Mouse (Mus musculus) heart, adult 9 months (tissue): ENCODE measurements around the gene Kdm2a.
"Not testable (repeated sequence)": the region's sequence is repeated elsewhere in the genome, so short reads cannot be mapped to it uniquely, and the experiment has no call there.

Experiments used
- DNase-seq, 2 experiments: peaks; one replicate each; pipeline ENCODE4 v3.0.0; 2022; ENCODE audit warnings: low spot score in 2 of 2

Kdm2a gene

DNA sequence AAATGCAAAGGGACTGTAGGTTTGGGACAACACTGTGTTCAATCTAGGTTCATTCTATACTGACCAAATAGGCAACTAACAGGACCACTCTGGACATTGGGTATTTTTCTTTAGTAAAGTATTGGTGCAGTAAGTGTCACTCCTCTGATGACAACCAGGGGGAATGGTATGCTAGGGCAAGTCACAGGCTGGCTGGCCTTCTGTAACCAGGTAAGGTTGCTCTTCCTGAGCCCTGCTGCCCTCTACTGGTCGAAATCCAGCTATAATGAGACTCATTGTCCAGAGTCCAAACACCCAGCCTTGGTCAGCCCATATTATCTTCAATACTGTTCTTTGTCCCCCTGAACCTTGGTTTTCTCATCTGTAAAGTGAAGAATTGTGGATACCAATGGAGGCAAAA lies 19.1 kb upstream of the Kdm2a start:
- DNase-seq: peak; percentile 51 to 66

DNA sequence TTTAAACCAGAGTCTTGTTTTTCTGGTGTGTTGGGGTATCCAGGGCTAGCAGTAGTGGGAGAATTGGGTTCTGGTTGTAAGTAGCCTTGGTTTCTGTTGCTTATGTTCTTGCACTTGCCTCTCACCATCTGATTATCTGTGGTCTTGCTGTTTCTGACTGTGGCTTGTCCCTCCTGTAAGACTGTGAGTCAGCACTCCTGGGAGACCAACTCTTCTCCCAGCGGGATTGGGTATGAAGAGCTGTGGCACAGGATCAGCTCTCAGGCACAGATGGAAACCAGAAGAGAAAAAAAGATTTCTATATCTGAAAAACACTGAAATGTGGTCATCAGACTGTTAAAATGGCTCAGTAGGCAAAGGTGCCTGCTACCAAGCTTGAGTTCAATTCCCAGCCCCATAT lies 16.5 kb upstream of the Kdm2a start:
- DNase-seq: no peak

DNA sequence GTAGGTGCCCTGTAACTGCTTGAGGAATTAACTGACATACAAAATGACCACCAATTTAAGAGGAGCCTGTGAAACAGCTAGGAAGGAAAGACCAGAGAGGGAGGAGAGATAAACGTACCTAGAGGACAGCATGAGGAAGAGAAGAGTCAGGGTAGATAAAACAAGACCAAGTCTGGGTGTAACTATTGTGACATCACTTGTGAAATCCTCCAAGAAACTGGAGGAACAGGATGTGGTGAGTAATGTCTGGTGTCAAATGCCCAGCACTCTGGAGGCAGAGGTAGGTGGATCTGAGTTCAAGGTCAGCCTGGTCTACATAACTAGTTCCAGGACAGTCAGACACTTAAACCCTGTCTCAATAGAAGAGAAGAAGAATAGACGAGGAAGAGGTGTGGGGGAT lies 11.0 kb upstream of the Kdm2a start:
- no peak for DNase-seq

DNA sequence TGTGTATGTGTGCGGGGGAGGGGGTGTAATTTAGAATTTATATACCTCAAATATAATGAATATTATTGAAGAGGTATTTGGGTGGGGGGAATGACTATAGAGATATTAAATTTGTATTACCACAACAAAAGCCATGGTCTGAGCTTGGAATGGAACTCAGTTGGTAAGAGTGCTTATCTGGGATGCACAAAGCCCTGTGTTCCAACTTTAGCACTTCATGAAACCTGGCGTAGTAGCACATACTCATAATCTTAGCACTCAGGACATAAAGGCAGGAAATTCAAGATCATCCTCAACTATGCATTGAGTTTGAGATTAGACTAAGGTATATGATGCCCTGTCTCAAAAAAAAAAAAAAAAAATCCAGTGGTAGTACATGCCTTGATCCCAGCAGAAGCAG lies 6.8 kb upstream of the Kdm2a start:
- no peak for DNase-seq

DNA sequence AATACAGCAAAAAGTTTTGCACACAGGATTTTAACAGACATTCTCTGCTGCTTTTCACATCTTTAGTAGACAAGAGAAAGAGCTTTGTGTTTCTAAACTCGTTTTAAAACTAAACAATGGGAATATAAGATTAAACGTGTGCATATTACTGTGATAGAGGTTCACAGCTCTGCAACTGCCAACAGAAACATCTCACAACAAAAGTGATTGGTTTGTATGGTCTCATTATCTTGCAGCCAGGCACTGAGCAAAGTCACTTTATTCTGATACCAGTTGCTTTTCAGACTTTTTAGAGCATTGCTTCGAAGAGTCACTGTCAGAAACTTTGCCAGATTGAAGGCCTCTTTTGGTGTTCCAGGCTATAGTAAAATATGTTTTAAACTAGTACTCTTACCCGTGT lies 874 bp upstream of the Kdm2a start:
- no peak for DNase-seq

DNA sequence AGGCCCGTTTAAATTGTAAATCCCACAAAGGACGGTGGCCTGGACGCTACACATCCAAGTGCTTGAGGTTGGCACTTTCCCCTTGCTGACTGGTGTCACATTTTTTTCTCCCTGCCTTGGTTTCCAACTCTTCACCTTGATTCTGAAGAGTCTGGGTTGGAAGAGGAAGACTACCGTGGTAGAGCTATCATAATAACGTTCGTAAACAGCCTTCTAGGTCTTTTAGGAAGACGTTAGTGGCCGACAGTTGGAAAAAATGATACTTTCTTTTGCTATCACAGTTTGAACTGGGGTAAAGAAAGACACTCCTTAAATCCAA lies 504 bp upstream of the Kdm2a start:
- DNase-seq: no peak

DNA sequence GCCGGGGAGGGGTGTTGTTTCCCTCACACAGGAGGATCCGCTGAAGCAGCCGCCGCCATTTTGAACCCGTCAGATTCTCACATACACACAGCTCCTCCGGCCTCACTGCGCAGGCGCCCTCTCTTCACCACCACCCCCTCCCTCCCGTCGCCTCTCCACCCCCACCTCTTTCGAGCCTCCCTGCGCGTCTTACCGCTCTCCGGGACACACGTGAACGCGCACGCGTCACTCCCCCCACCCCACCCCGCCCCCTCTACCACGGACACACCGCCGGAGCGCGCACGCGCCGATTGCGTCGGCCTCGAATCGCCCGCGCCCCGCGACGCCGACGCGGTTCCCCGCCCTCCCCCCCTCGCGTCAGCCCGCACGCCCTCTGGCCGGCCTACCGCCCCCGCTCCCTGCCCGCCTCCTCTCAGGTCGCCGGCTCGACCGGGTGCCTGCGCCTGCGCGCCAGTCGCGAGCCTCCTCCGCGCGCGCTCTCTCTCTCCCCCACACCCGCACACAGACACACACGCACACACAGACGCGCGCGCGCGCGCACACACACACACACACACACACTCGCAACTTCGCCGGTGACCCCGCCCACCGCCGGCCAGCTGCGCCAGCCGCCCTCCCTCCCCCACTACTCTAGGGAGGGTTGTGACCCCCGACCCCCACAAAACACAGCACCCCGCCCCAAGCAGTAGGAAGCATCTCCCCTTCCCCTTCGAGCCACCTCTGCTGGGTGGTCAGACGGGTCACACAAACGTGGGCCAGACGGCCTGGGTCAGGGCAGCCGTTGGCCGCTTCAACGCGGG lies 887 bp downstream of the Kdm2a start:
- DNase-seq: peak; percentile 94 to 95

DNA sequence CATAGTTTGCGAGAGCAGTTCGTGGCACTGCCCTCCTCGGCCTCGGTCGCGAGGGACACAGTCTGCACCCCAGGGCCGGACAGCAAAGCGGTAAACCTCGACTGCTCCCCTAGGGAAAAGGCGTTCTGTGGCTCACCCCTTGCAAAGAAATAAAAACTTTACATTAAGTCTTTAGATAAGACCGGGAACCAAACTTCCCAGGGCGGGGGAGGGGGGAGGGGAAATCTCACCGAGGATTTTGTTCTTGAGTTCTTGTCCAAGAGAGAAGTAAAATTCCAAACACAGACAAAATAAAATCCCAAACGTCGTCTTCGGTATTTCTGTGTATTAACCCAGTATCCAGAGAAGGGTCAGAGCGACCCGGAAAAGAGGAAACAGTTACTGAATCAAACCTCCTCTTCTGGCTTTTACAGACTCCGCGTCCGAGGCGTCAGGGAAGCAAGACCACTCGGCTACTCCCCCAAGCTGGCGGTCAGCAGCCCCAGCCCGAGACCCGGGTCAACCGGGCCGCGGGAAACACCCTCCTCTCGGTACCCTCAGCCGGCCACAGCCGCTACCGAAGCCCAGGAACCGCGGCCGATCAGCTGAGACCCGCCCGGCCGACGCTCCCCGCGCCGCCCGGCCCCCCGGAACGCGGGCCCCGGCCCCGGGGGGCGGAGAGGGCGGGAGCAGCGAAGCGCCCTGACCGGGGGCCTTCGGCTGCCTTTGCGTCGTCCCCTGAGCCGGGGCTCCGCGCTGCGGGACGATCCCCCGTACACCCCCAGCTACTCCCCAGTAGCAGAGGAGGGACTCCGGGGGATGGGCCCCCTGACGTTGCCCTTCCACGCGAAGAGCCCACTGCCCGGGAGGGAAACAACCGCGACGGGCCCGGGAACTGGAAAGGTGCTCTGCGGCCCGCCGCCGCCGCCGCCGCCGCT lies 1.7 kb downstream of the Kdm2a start:
- peak in 1 of 2 experiments; percentile 29 for DNase-seq

DNA sequence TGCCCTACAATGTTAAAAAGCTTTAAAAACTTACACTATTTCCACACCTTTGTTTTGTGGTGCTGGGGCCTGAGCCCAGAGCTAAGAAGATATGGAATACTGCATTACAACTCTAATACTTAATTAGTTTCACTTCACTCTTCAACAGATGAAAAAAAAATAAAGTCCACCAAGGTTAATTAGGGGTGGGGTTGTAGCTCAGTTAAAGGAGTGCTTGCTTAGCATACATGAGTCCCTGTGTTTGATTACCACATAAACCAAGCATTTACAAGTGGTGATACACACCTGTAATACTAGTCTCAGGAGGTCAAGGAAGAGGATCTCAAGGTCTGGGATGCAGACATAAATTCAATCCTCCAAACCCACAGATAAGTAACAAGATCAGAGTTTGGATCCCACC lies 10.8 kb downstream of the Kdm2a start:
- no peak for DNase-seq

DNA sequence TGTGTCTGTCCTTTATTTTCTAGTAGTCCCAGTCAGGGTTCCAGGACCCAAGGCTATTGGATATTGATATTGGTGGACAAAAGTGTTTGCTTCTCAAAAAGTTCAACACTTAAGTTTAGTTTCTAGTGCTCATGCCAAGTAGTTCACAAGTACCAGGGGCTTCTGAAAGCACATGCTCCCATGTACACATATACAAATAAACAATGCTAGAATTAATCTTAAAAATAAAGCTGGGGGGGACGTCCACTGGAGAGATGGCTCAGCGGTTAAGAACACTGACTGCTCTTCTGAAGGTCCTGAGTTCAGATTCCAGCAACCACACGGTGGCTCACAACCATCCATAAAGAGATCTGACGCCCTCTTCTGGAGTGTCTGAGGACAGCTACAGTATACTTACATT lies 13.1 kb downstream of the Kdm2a start:
- DNase-seq: no peak

DNA sequence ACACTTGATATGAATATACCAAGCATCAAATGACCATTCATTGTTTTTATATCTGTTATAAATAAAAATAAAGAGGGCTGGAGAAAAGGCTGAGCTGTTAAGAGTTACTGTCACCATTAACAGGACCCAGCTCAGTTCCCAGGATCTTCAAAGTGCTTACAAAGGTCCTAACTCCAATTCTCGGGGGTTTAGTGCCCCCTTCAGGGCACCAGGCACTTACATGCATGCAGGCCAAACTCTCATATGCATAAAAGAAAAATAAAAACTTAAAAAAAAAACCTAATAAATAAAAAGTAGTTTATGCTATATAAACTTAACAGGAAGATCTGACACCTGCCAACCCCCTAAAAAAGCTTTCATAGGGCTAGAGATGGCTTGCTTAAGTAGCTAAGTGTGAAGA lies 13.8 kb downstream of the Kdm2a start:
- DNase-seq: no peak

DNA sequence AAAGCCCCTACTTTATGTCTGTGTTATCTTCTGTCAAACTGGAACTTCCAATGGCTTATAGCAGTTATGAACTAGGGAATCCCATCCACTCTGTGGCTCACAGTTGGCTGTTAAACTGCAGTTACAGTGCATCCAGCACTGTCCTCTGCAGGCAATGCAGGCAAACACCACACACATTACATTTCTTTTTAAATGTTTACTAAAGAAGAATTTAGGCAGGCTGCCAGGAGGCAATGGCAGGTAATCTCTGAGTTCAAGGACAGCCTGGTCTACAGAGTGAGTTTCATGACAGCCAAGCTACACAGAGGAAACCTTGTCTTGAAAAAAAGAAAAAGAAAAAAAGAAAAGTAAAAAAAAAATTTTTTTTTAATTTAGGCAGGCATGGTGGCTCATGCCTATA lies 14.8 kb downstream of the Kdm2a start:
- no peak for DNase-seq

DNA sequence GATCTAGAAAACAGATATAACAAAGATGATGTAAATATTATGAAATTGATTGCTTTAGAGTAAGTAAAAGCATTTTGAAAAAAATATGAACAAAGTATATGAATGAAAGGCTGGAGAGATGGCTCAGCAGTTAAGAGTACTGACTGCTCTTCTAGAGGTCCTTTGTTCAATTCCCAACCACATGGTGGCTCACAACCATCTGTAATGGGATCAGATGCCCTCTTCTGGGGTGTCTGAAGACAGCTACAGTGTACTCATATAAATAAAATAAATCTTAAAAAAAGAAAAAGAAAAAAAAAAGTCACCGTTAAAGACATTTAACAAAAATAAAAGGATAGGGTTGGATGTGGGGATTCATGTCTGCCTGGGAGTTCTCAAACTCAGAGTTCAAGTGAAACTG lies 15.8 kb downstream of the Kdm2a start:
- not testable (repeated sequence) for DNase-seq

DNA sequence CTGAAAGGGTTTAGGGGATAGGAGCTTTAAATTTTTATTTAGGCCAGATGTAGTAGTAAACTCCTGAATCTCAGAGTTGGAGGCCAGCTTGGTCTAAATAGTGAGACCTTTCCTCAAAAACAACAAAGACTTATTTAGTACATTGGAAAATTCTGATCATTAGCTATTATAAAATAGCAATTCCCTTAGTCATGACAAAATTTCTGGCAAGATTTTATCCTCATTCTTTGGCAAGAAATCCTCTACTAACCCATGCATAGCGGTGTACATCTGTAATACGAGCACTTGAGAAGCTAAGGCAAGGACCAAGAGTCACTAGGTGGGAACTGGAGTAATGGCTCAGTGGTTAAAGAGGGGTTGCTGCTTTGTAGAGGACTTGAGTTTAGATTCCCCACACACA lies 27.4 kb downstream of the Kdm2a start:
- DNase-seq: no peak

DNA sequence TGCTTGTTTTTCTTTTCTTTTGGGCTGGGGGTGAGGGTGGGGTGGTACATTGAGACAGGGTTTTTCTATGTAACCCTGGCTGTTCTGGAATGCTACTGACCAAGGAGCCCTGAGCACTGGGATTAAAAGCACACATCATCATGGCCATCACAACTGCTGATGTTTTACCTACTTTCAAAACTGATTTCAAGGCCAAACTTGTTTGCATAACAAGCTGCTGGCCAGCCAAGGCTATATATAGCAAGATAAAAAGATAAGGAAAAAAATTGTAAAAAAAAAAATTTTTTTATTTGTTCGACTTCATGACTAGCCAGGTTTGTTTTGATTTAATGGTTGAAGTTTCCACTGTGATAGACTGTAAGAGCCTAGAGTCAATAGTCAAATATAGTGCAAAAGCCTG lies 27.8 kb downstream of the Kdm2a start:
- DNase-seq: no peak

DNA sequence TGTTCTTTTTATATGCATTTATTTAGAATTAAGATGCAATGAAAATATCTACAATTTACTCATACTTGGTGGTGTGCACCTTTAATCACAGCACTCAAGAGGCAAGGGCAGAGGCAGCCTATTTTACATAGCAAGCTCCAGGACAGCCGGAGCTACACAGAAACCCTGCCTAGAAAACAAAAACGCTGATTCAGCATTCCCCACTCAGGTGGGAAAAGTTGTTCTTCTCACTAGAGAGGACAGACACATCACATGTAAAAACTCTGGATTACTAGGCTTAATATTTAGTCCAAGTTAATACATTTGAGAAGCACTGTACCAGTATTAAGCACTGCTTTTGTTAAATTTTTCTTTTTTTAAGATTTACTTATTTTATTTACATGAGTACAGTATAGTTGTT lies 48.6 kb downstream of the Kdm2a start:
- DNase-seq: no peak

DNA sequence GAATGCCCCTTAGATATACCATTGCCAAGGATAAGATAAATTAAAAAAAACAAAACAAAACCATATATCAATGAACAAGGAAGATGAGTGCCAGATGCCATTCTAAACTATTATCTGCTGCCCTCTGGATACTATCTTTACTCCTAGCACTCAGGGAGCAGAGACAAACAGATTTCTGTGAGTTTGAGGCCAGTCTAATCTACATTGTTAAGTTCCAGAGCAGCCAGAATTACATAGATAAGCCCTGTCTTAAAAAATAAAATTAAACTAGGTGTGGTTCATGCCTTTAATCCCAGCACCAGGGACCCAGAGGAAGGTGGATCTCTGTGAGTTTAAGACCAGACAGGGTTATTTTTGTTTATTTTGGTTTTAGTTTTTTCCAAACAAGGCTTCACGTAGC lies 51.6 kb downstream of the Kdm2a start:
- no peak for DNase-seq

DNA sequence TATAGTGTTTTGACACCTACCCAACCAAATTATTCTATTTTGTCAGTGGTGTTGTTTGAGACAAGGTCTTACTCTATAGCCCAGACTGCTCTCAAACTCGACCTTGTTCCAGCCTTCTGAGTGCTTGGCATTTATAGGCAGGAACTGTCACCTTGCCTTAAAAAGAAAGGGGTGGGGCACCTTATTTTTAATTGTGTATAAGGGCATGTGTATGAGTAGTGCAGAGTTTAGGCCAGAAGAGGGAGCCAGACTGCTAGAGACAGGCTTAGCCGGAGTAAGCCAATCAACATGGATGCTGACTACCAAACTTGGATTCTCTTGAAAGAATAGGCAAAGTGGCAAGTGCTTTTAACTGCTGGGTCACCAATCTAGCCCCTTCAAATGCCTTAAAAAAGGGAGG lies 59.9 kb downstream of the Kdm2a start:
- DNase-seq: peak; percentile 65 to 74

DNA sequence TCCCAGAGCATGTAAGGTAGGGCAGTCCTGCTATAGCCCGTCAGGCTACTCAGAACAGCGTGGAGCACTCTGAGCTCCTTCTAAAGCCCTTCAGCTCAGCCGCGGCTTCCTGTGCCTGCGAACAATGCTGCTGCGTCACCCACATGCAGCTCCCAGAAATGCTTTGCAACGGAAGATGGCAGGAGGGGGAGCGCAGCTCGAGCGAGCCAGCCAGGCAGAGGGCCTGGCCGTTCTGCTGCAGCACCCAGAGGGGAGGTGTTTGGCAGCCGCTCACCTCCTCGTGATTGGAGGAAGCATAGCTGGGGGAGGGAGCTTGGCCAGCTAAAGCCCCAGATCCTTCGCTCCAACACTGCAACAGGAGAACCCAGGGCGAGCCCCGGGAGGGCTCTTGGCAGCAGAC lies 64.3 kb downstream of the Kdm2a start:
- DNase-seq: peak; percentile 97 to 99

DNA sequence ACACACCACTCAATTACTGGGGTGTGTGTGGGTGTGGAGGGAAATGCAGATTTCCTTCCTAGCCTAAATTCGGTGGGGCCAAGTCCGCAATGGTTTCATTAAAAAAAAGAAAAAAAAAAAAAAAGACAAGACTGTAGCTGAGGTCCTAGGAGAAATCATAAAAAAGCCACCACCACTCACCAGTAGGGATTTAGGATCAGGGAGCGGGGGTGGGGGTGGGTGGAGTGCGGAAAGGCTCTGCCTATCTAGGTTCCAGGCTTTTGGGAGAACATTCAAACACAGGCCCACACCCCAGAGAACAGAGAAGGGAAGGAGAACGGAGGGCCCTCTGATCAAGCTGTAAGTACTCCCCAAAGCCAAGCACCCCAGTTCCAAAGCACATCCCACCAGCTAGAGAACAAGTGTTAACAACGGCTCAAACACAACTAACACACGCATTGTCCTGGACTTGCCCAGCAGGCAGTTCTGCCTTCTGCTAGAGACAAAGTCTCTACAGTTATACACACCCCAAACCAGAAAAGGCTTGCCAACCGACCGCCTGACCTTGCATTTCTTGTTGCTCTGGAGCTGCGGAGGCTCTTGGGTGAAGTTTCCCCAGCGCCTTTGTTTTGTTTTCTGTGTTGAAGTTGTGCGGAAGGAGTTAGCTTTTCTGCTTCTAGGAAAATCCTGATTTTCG lies 64.8 kb downstream of the Kdm2a start:
- peak in 1 of 2 experiments; percentile 32 for DNase-seq

DNA sequence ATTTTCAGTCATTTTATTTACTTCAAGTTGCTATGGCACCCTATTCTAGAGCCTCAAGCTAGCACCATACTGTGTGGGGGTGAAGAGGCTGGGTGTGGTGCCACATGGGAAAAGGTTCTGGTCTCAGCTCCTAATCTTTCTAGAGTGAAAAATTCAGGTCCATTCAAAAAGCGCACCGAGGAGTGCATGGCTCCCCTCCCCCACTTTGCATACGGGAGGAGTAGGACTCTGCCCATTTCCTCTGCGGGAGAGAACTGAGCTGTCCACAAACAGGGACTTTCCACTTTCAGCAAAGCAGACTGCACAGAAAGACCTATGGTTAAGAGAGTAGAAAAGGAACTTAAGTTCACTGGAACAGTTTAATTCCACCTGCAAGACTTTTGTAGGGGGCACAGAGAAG lies 65.4 kb downstream of the Kdm2a start:
- DNase-seq: peak; percentile 55 to 61

DNA sequence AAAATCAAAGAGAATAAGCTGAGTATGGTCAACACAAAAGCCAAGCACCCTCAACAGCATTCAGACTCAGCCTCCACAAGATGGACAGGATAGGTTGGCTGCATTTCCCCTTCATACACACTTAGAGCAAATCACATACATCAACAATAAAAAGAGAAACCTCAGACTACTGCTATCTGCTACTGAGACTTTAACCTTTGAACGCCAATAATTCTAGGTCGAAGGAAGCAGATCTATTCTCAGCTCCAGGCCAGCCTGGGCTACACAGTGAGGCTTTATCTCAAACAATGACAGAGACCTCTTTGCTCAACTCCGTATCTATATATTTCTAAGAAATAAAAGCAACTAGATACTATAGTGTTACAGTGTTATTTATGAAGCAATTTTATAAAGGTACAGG lies 66.8 kb downstream of the Kdm2a start:
- DNase-seq: no peak

DNA sequence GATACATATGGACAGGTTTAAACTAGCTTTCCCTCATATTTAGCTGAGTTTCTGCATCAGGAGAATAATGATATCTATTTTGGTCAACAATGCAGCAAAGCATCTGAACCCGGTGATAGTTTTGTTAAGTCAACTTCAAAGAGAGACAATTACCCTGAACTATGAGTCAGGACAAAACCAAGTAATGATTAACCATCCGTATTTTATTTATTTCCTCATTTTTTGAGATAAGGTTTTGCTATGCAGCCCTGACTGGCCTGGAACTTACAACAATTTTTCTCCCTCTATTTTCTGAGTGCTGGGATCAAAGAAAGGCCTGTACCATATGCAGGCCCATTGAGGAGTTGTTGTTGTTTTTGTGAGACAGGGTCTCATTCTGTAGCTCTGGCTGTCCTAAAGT lies 67.5 kb downstream of the Kdm2a start:
- DNase-seq: no peak
